Mouse (Mus musculus): ENCODE measurements around the gene Gm44965. TPM values are rescaled to one million over a fixed set of nuclear protein-coding genes. Genes with fewer than 3 reads are reported as not detected.

The Gm44965 gene
- polyA plus RNA-seq, 1 experiment from 2014 or later = not detected

DNA sequence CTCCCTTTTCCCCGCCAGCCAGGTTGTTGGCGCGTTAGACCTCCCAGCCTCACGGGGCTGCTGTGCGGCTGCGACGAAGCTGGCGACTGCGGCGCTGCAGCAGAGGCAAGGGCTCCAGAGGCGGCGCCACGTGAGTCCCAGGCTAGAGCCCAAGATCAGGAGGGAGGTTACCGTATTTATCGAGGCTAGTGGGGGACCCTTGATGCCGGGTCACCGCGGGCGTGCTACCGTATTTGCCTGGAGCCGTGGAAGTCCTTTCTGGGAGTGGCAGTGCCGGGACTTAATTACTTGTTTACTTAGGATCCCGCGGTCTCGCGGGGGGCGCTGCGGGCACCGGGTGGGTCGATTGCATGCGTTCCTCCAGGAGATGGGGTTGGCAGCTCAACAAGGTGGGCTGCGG, 33.2 kb downstream of the Gm44965 start:
- H3K36me3 ChIP-seq (ENCODE audit: insufficient read depth, low read length) = no peaks in the 10 kb centered on the region
- H3K4me3 ChIP-seq (ENCODE audit: low read depth, low read length) = peak overlapping the region; percentile 40
- H3K27me3 ChIP-seq (replicated peaks; ENCODE audit: insufficient read depth, low read length) = peaks cover 8% of the 10 kb centered on the region; the same call in 1 of the 2 replicates
- no peaks in the 10 kb centered on the region for H3K9me3 ChIP-seq (ENCODE audit: low read length)
- under 1% methylated on average over 32 of the region's 32 CpGs for WGBS
- TF ChIP-seq CTCF (IDR thresholded peaks at IDR 0.05) (peak; percentile 37), EP300 (IDR thresholded peaks at IDR 0.05) (no peak)
- peak overlapping the region; percentile 12; the same call in 1 of the 2 replicates for H3K9ac ChIP-seq (replicated peaks; ENCODE audit: low read depth)
- H3K27ac ChIP-seq (ENCODE audit: low read length) = no peak overlapping the region
- peak overlapping the region; percentile 75 for H3K4me2 ChIP-seq (replicated peaks; ENCODE audit: low read depth, low read length)
- DNase-seq (ENCODE audit: low spot score) (peak; percentile 52), ATAC-seq (peak; percentile 57)
- peaks cover 8% of the 10 kb centered on the region for H3K4me1 ChIP-seq (ENCODE audit: insufficient read depth, low read depth, low read length)

GRCm38 (mm10) chr6:48627511-48627924, 33.8 kb downstream of the Gm44965 start:
- ATAC-seq (no peak), DNase-seq (ENCODE audit: low spot score) (no peak)

DNA sequence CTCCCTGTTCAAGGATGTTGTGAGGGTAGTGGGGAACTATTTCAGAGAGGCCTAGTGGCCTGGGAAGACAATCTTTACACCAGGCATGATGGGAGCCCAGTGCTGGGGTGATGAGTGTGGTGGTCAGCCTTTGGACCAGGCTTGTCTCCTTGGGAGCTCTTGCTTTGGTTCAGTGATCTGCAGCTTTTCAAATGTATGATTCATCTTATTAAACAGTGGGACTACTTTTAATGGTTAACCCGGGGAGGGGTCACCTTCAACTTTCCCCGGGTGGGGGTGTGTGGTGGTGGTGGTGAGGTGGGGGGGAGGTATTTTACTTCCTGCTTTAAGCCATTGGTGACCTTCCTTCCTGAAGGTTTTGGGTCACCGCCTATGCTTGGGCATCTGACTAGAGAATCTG, 34.6 kb downstream of the Gm44965 start:
- Histone ChIP-seq H3K27ac (ENCODE audit: low read length) (no peak overlapping the region), H3K9me3 (ENCODE audit: low read length) (no peaks in the 10 kb centered on the region), H3K9ac (replicated peaks; ENCODE audit: low read depth) (no peak overlapping the region), H3K36me3 (ENCODE audit: insufficient read depth, low read length) (no peaks in the 10 kb centered on the region), H3K4me1 (ENCODE audit: insufficient read depth, low read depth, low read length) (peaks cover 8% of the 10 kb centered on the region), H3K4me2 (replicated peaks; ENCODE audit: low read depth, low read length) (no peak overlapping the region), H3K4me3 (ENCODE audit: low read depth, low read length) (no peak overlapping the region), H3K27me3 (replicated peaks; ENCODE audit: insufficient read depth, low read length) (peaks cover 8% of the 10 kb centered on the region; the same call in 1 of the 2 replicates)
- WGBS = 69% methylated on average over 3 of the region's 3 CpGs
- ATAC-seq = no peak
- no peak for DNase-seq (ENCODE audit: low spot score)
- TF ChIP-seq EP300 (IDR thresholded peaks at IDR 0.05) (no peak), CTCF (IDR thresholded peaks at IDR 0.05) (no peak)

More at GRCm38 (mm10) chr6:48627511-48627924, 33.8 kb downstream of the Gm44965 start:
- TF ChIP-seq EP300 (IDR thresholded peaks at IDR 0.05) (no peak), CTCF (IDR thresholded peaks at IDR 0.05) (no peak)
- Histone ChIP-seq H3K9me3 (ENCODE audit: low read length) (no peaks in the 10 kb centered on the region), H3K4me1 (ENCODE audit: insufficient read depth, low read depth, low read length) (peaks cover 8% of the 10 kb centered on the region), H3K4me2 (replicated peaks; ENCODE audit: low read depth, low read length) (peak overlapping the region; percentile 75), H3K4me3 (ENCODE audit: low read depth, low read length) (peak overlapping the region; percentile 40), H3K9ac (replicated peaks; ENCODE audit: low read depth) (no peak overlapping the region), H3K27ac (ENCODE audit: low read length) (no peak overlapping the region), H3K36me3 (ENCODE audit: insufficient read depth, low read length) (no peaks in the 10 kb centered on the region), H3K27me3 (replicated peaks; ENCODE audit: insufficient read depth, low read length) (peaks cover 8% of the 10 kb centered on the region; the same call in 1 of the 2 replicates)
- WGBS = 7% methylated on average over 7 of the region's 7 CpGs

- Histone ChIP-seq H3K27me3 (replicated peaks; ENCODE audit: insufficient read depth, low read length) (peaks cover 8% of the 10 kb centered on the region; the same call in 1 of the 2 replicates), H3K27ac (ENCODE audit: low read length) (no peak overlapping the region), H3K4me3 (ENCODE audit: low read depth, low read length) (peak overlapping the region; percentile 33), H3K4me2 (replicated peaks; ENCODE audit: low read depth, low read length) (peak overlapping the region; percentile 60), H3K4me1 (ENCODE audit: insufficient read depth, low read depth, low read length) (peaks cover 8% of the 10 kb centered on the region), H3K9ac (replicated peaks; ENCODE audit: low read depth) (no peak overlapping the region), H3K36me3 (ENCODE audit: insufficient read depth, low read length) (no peaks in the 10 kb centered on the region), H3K9me3 (ENCODE audit: low read length) (no peaks in the 10 kb centered on the region)
- TF ChIP-seq CTCF (IDR thresholded peaks at IDR 0.05) = no peak
- TF ChIP-seq EP300 (IDR thresholded peaks at IDR 0.05) = no peak
- ATAC-seq (no peak), DNase-seq (ENCODE audit: low spot score) (no peak)
- WGBS = 8% methylated on average over 44 of the region's 54 CpGs
Observed at GRCm38 (mm10) chr6:48628808-48629660, 35.3 kb downstream of the Gm44965 start.

DNA sequence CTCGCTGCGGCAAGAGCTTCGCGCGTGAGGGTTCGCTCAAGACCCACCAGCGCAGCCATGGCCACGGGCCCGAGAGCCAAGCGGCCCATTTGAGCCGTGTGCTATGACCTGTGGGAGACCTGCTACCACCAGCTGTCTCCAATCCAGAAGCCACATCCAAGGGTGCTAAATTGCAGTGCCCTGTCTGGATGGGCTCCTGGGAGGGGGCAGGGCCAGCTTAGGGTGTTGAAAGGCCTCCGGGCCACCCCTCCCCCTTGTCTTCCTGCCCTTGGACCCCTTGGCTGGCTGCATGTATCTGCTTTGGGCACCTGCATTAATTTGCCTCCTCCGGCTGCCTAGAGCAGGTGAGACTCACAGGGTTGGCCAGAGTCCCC, 35.9 kb downstream of the Gm44965 start:
- no peak overlapping the region for H3K27ac ChIP-seq (ENCODE audit: low read length)
- H3K4me3 ChIP-seq (ENCODE audit: low read depth, low read length) = peak overlapping the region; percentile 33
- no peaks in the 10 kb centered on the region for H3K9me3 ChIP-seq (ENCODE audit: low read length)
- DNase-seq (ENCODE audit: low spot score) = no peak
- no peaks in the 10 kb centered on the region for H3K36me3 ChIP-seq (ENCODE audit: insufficient read depth, low read length)
- WGBS = 4% methylated on average over 7 of the region's 13 CpGs
- peaks cover 8% of the 10 kb centered on the region for H3K4me1 ChIP-seq (ENCODE audit: insufficient read depth, low read depth, low read length)
- H3K27me3 ChIP-seq (replicated peaks; ENCODE audit: insufficient read depth, low read length) = peaks cover 8% of the 10 kb centered on the region; the same call in 1 of the 2 replicates
- TF ChIP-seq EP300 (IDR thresholded peaks at IDR 0.05) (no peak), CTCF (IDR thresholded peaks at IDR 0.05) (no peak)
- no peak overlapping the region for H3K9ac ChIP-seq (replicated peaks; ENCODE audit: low read depth)
- ATAC-seq = no peak
- peak overlapping the region; percentile 60 for H3K4me2 ChIP-seq (replicated peaks; ENCODE audit: low read depth, low read length)

DNA sequence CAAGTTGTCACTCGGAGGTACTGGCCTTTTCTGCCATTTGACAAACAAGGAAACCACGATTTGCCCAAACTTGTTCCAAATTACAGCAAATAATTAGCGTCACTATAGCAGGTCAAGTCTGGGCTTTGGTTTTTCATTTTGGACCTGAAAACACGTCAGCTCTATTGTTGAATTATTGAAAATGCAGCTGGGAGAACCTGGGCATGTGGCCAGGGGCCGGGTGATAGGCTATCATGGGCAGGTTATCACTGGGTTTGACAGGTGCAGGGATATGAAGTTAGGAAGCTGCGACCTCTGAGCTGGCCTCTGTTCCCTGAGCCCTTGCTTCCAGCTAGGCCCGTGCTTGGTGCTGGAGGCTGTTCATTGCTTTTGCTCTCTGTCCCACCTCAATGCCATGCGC, 37.1 kb downstream of the Gm44965 start:
- Histone ChIP-seq H3K36me3 (ENCODE audit: insufficient read depth, low read length) (no peaks in the 10 kb centered on the region), H3K9me3 (ENCODE audit: low read length) (no peaks in the 10 kb centered on the region), H3K4me2 (replicated peaks; ENCODE audit: low read depth, low read length) (no peak overlapping the region), H3K4me3 (ENCODE audit: low read depth, low read length) (no peak overlapping the region), H3K4me1 (ENCODE audit: insufficient read depth, low read depth, low read length) (peaks cover 8% of the 10 kb centered on the region), H3K27me3 (replicated peaks; ENCODE audit: insufficient read depth, low read length) (peaks cover 8% of the 10 kb centered on the region; the same call in 1 of the 2 replicates), H3K9ac (replicated peaks; ENCODE audit: low read depth) (no peak overlapping the region), H3K27ac (ENCODE audit: low read length) (no peak overlapping the region)
- WGBS = 84% methylated on average over 8 of the region's 8 CpGs
- ATAC-seq = no peak
- no peak for DNase-seq (ENCODE audit: low spot score)
- TF ChIP-seq CTCF (IDR thresholded peaks at IDR 0.05) (no peak), EP300 (IDR thresholded peaks at IDR 0.05) (no peak)

Data from lung, postnatal 0 days (tissue).